Mouse (Mus musculus) embryonic facial prominence, embryonic 13.5 days (tissue): Measurements from ENCODE around the gene Syt17. TPM values are rescaled to one million over a fixed set of nuclear protein-coding genes. Genes with fewer than 3 reads are reported as not detected.

Experiments
- ATAC-seq: fragments of 200-750 bp; cut with Nextera tagmentation; 2 replicates; pipeline ENCODE4 v1.8.0; 2017; ENCODE audit warnings: low read depth; ENCODE audit not compliant: insufficient number of reproducible peaks, insufficient read depth, low FRiP score, low TSS enrichment
- H3K27ac ChIP-seq: fragments of 300-500 bp; sonication (generic); 2 replicates; pipeline ENCODE4 v1.5.1; 2015; ENCODE audit warnings: moderate library complexity, mild to moderate bottlenecking, inconsistent platforms
- H3K27me3 ChIP-seq: fragments of 300-500 bp; sonication (generic); 2 replicates; pipeline ENCODE4 v1.6.1; 2015; ENCODE audit warnings: mild to moderate bottlenecking, inconsistent platforms
- H3K36me3 ChIP-seq: fragments of 300-500 bp; sonication (generic); 2 replicates; pipeline ENCODE4 v1.6.1; 2015; ENCODE audit warnings: mild to moderate bottlenecking, inconsistent platforms
- H3K4me1 ChIP-seq: fragments of 300-500 bp; sonication (generic); 2 replicates; pipeline ENCODE4 v1.6.1; 2015; ENCODE audit warnings: inconsistent platforms
- H3K4me2 ChIP-seq: fragments of 300-500 bp; sonication (generic); 2 replicates; pipeline ENCODE4 v1.6.1; 2015; ENCODE audit warnings: moderate library complexity, mild to moderate bottlenecking, inconsistent platforms
- H3K4me3 ChIP-seq: fragments of 300-500 bp; sonication (generic); 2 replicates; pipeline ENCODE4 v1.5.1; 2015; ENCODE audit warnings: mild to moderate bottlenecking, inconsistent platforms
- H3K9ac ChIP-seq: fragments of 300-500 bp; sonication (generic); 2 replicates; pipeline ENCODE4 v1.6.1; 2015; ENCODE audit warnings: mild to moderate bottlenecking, inconsistent platforms
- H3K9me3 ChIP-seq: fragments of 300-500 bp; sonication (generic); 2 replicates; pipeline ENCODE4 v1.6.1; 2016; ENCODE audit warnings: inconsistent platforms
- WGBS: fragments of 180-500 bp; shearing (Covaris S2); methylation state at CpG from one replicate; pipeline ENCODE4 v1.1.7; 2015; ENCODE audit warnings: mixed read lengths; 5-methylcytosine and 5-hydroxymethylcytosine counted together
- polyA plus RNA-seq: library from polyadenylated mRNA; unstranded; fragments of >200 nt; fragmentation: Nextera tagmentation; extraction: Ambion mirVana; gene quantifications from 2 replicates; pipeline ENCODE4 v1.2.1, GENCODE M21; 2015

The Syt17 gene
- polyA plus RNA-seq, 1 experiment from 2014 or later = 1.9 TPM

GRCm38 (mm10) chr7:118414183-118414582 is 33.8 kb downstream of the Syt17 start:
- H3K4me1 ChIP-seq = no peaks in the 10 kb centered on the region
- 74% methylated on average over 3 of the region's 3 CpGs for WGBS
- H3K9me3 ChIP-seq = no peaks in the 10 kb centered on the region; the same call in 1 of the 2 replicates
- H3K27ac ChIP-seq = no peak overlapping the region
- no peak overlapping the region for H3K4me2 ChIP-seq
- no peak overlapping the region for H3K4me3 ChIP-seq
- no peaks in the 10 kb centered on the region for H3K27me3 ChIP-seq
- no peak for ATAC-seq
- no peaks in the 10 kb centered on the region for H3K36me3 ChIP-seq
- no peak overlapping the region for H3K9ac ChIP-seq

- no peaks in the 10 kb centered on the region for H3K4me1 ChIP-seq
- H3K27me3 ChIP-seq = no peaks in the 10 kb centered on the region
- WGBS = 69% methylated on average over 3 of the region's 3 CpGs
- no peaks in the 10 kb centered on the region; the same call in 1 of the 2 replicates for H3K9me3 ChIP-seq
- H3K36me3 ChIP-seq = no peaks in the 10 kb centered on the region
- H3K9ac ChIP-seq = no peak overlapping the region
- no peak overlapping the region for H3K4me3 ChIP-seq
- H3K4me2 ChIP-seq = no peak overlapping the region
- no peak for ATAC-seq
- no peak overlapping the region for H3K27ac ChIP-seq
Observed at GRCm38 (mm10) chr7:118411877-118412276, 36.1 kb downstream of the Syt17 start.

DNA sequence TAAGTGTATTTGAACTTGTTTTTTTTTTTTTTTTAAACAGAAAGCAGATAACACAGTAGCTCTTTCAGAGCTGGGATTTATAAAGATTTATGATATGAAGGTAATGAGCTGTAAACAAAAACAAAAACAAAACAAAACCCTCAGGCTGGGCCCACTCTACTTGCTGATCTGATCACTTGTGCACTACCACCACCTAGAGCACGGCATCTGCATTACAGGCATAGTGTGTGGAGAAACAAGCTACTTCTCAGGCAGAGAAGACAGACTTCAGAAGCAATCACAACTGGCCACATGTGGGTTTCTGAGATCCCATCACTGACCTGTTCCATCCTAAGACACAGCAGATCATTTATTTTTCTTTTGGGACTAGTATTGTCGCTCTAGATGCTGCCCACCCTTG is 38.6 kb downstream of the Syt17 start:
- Histone ChIP-seq H3K4me3 (no peak overlapping the region), H3K4me2 (no peak overlapping the region), H3K4me1 (no peaks in the 10 kb centered on the region), H3K27ac (no peak overlapping the region), H3K36me3 (no peaks in the 10 kb centered on the region), H3K27me3 (no peaks in the 10 kb centered on the region), H3K9me3 (no peaks in the 10 kb centered on the region; the same call in 1 of the 2 replicates), H3K9ac (no peak overlapping the region)
- ATAC-seq = no peak
- WGBS = 28% methylated on average over 2 of the region's 2 CpGs

GRCm38 (mm10) chr7:118405251-118405650 is 42.8 kb downstream of the Syt17 start:
- Histone ChIP-seq H3K4me1 (peaks cover 13% of the 10 kb centered on the region), H3K4me2 (no peak overlapping the region), H3K36me3 (no peaks in the 10 kb centered on the region), H3K9me3 (no peaks in the 10 kb centered on the region; the same call in 1 of the 2 replicates), H3K27ac (no peak overlapping the region), H3K4me3 (no peak overlapping the region), H3K27me3 (no peaks in the 10 kb centered on the region), H3K9ac (no peak overlapping the region)
- no peak for ATAC-seq

DNA sequence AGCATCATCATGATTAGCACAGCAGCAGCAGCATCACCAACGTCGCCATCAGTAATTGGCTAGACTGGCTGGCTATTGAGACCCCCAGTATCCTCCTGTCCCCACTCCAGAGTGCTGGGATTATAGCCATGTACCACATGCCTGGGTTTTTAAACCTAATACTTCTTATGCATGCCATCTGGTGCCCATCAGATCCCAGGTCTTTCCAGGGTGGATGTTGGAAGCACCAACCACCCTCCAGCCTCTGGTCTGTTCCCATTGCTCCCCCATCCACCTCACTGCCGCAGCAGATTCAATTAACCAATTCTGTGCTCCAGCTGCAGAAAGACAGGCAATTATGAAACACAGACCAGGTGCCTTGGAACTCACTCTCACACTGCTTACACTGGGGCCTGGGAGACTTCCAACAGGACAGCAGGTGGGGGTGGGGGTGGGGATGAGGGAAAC is 45.4 kb downstream of the Syt17 start:
- H3K27ac ChIP-seq = no peak overlapping the region

GRCm38 (mm10) chr7:118401949-118402348 is 46.1 kb downstream of the Syt17 start:
- Histone ChIP-seq H3K4me2 (no peak overlapping the region), H3K9ac (no peak overlapping the region), H3K9me3 (no peaks in the 10 kb centered on the region), H3K36me3 (no peaks in the 10 kb centered on the region), H3K27ac (no peak overlapping the region), H3K4me3 (no peak overlapping the region), H3K4me1 (peaks cover 13% of the 10 kb centered on the region), H3K27me3 (no peaks in the 10 kb centered on the region)
- ATAC-seq = no peak
- 51% methylated on average over 5 of the region's 5 CpGs for WGBS

More for the DNA sequence above, 45.4 kb downstream of the Syt17 start:
- H3K4me1 ChIP-seq = peaks cover 13% of the 10 kb centered on the region
- no peak overlapping the region for H3K4me3 ChIP-seq
- H3K4me2 ChIP-seq = no peak overlapping the region
- no peaks in the 10 kb centered on the region for H3K36me3 ChIP-seq
- H3K27me3 ChIP-seq = no peaks in the 10 kb centered on the region
- ATAC-seq = peak; percentile 62; the same call in 1 of the 2 replicates
- 36% methylated on average over 3 of the region's 3 CpGs for WGBS
- H3K9me3 ChIP-seq = no peaks in the 10 kb centered on the region
- no peak overlapping the region for H3K9ac ChIP-seq

DNA sequence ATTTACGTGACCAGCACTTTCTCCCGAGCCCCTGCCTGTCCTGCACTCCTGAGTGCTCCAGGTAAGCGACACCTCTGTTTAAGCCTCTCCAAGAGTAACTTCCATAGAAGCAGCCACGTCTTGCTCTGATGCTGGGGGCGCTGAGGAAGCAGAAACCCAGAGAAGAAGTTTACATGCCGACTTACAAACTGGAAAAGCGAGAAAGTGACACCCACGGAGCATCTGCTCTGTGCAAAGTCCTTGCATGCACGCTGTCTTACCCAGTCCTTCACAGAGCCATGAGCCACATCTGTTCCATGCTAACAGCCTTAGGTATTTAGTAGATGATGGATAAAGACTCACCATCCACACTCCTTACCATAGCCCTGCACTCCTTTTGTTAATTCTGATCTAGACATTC is 48.3 kb downstream of the Syt17 start:
- Histone ChIP-seq H3K36me3 (no peaks in the 10 kb centered on the region), H3K9me3 (no peaks in the 10 kb centered on the region), H3K27ac (no peak overlapping the region), H3K4me3 (no peak overlapping the region), H3K9ac (no peak overlapping the region), H3K27me3 (no peaks in the 10 kb centered on the region), H3K4me1 (peaks cover 13% of the 10 kb centered on the region), H3K4me2 (no peak overlapping the region)
- WGBS = 80% methylated on average over 9 of the region's 9 CpGs
- no peak for ATAC-seq

DNA sequence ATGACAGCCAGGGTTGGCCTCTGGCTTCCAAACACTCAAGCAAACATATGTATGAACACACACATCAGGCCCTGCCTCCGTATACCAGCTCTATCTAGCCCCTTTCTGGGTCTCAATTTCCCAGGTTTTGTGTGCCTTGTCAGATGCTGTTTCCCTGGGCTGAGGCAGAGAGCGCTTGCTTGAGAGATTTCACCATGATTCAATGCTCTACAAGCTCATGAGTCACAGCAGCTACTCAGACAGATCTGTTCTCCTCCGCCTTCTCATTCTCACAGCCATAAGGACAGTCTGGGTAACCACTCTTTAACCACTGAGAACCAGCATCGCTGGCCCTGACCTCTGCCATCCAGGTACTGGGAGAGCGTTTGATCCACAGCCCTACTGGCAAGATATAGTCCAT is 57.3 kb downstream of the Syt17 start:
- H3K4me1 ChIP-seq = no peaks in the 10 kb centered on the region
- no peaks in the 10 kb centered on the region for H3K9me3 ChIP-seq
- no peak for ATAC-seq
- H3K36me3 ChIP-seq = no peaks in the 10 kb centered on the region
- no peak overlapping the region for H3K27ac ChIP-seq
- H3K4me3 ChIP-seq = no peak overlapping the region
- no peaks in the 10 kb centered on the region for H3K27me3 ChIP-seq
- WGBS = 88% methylated on average over 5 of the region's 5 CpGs
- H3K9ac ChIP-seq = no peak overlapping the region
- H3K4me2 ChIP-seq = no peak overlapping the region

- Histone ChIP-seq H3K4me2 (no peak overlapping the region), H3K27ac (no peak overlapping the region), H3K9ac (no peak overlapping the region), H3K36me3 (no peaks in the 10 kb centered on the region), H3K9me3 (no peaks in the 10 kb centered on the region), H3K27me3 (no peaks in the 10 kb centered on the region), H3K4me3 (no peak overlapping the region), H3K4me1 (no peaks in the 10 kb centered on the region)
- 84% methylated on average over 5 of the region's 5 CpGs for WGBS
- ATAC-seq = no peak
Observed at GRCm38 (mm10) chr7:118380996-118381395, 67.0 kb downstream of the Syt17 start.

GRCm38 (mm10) chr7:118380056-118380455 is 68.0 kb downstream of the Syt17 start:
- no peaks in the 10 kb centered on the region for H3K36me3 ChIP-seq
- H3K4me3 ChIP-seq = no peak overlapping the region
- no peak overlapping the region for H3K4me2 ChIP-seq
- H3K27ac ChIP-seq = no peak overlapping the region
- 76% methylated on average over 3 of the region's 3 CpGs for WGBS
- H3K9me3 ChIP-seq = no peaks in the 10 kb centered on the region
- no peak for ATAC-seq
- no peaks in the 10 kb centered on the region for H3K27me3 ChIP-seq
- H3K9ac ChIP-seq = no peak overlapping the region
- no peaks in the 10 kb centered on the region for H3K4me1 ChIP-seq

- H3K4me2 ChIP-seq = no peak overlapping the region
- 89% methylated on average over 4 of the region's 4 CpGs for WGBS
- H3K4me1 ChIP-seq = no peaks in the 10 kb centered on the region
- no peak overlapping the region for H3K9ac ChIP-seq
- no peaks in the 10 kb centered on the region for H3K36me3 ChIP-seq
- no peak for ATAC-seq
- no peak overlapping the region for H3K27ac ChIP-seq
- H3K9me3 ChIP-seq = no peaks in the 10 kb centered on the region
- no peaks in the 10 kb centered on the region for H3K27me3 ChIP-seq
- H3K4me3 ChIP-seq = no peak overlapping the region
Observed at GRCm38 (mm10) chr7:118376590-118376989, 71.4 kb downstream of the Syt17 start.

- Histone ChIP-seq H3K27ac (no peak overlapping the region), H3K4me2 (no peak overlapping the region), H3K4me3 (no peak overlapping the region), H3K4me1 (no peaks in the 10 kb centered on the region), H3K9ac (no peak overlapping the region), H3K36me3 (no peaks in the 10 kb centered on the region), H3K27me3 (no peaks in the 10 kb centered on the region), H3K9me3 (no peaks in the 10 kb centered on the region)
- 88% methylated on average over 3 of the region's 3 CpGs for WGBS
- no peak for ATAC-seq
Observed at GRCm38 (mm10) chr7:118375341-118375740, 72.7 kb downstream of the Syt17 start.

DNA sequence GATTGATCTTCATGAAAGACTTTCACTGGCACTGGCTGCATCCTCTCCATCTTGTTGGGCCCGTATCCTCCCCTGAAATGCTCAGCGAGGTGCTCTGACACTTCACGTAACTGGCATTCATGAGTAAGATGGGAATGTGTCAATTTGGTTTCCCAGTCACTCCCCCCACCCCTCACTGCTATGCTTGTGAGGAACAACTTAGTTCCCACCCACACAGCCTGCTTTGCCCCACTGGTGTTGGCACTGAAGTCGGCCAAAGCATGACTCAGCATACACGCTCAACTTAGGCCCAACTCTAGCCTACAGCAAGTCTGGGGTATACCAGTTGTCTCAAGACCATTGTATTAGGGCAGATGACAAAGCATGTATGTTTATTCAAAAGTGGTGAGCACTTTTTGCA is 76.7 kb downstream of the Syt17 start:
- Histone ChIP-seq H3K4me3 (no peak overlapping the region), H3K27me3 (no peaks in the 10 kb centered on the region), H3K27ac (no peak overlapping the region), H3K9me3 (no peaks in the 10 kb centered on the region), H3K4me1 (peaks cover 4% of the 10 kb centered on the region), H3K36me3 (no peaks in the 10 kb centered on the region), H3K9ac (no peak overlapping the region), H3K4me2 (no peak overlapping the region)
- 93% methylated on average over 5 of the region's 5 CpGs for WGBS
- ATAC-seq = no peak
